Mouse (Mus musculus): ENCODE measurements around the gene Iqschfp. TPM values are rescaled to one million over a fixed set of nuclear protein-coding genes. Genes with fewer than 3 reads are reported as not detected.

Gene Iqschfp
- polyA plus RNA-seq, 1 experiment from 2014 or later, result not detected

DNA sequence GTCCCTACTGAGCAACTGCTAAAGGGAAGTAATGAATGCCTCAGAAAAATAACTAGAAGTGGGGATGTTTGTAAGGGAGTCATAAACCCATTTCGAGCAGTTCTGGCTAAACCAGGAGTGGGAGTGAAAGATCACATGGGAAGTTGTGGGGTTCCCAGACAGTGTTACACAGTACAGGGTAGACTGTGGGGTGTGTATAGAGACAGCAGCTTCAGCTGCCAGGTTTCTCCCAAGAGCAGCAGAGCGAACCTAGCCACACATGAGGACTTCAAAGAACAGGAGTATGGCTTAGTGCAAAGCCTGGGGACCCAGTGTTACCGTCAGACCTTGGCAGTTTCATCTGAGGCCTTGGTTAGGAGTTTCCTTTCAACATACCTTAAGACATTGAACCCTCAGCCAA is 740.7 kb downstream of the Iqschfp start:
- no peaks in the 10 kb centered on the region for H3K27me3 ChIP-seq
- H3K27ac ChIP-seq, result no peak overlapping the region
- 73% methylated on average over 3 of the region's 3 CpGs for WGBS
- H3K4me2 ChIP-seq, result no peak overlapping the region
- no peak overlapping the region for H3K4me3 ChIP-seq (replicated peaks)
- no peak overlapping the region for H3K9ac ChIP-seq
- H3K36me3 ChIP-seq, result no peaks in the 10 kb centered on the region
- ATAC-seq (replicated peaks; ENCODE audit: low FRiP score), result no peak
- no peaks in the 10 kb centered on the region for H3K9me3 ChIP-seq (replicated peaks)
- H3K4me1 ChIP-seq, result no peaks in the 10 kb centered on the region

DNA sequence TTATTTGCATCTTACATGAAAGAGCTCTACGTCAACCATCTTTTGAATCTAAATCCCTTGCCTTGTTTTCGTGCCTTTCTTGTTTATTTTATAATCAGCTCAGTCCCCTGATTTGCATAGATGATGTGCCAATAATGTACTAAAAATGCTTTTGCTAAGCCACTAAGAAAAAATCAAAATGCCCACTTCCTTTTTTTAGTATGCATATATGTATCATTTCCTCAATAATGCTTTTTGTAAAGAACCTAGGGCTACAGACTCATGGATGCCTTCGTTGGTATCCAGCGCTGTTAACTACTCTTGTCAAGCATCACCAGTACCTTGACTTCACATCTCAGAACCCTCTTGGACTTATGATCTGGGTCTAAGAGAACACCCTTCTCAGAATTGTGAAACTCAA is 741.5 kb downstream of the Iqschfp start:
- Histone ChIP-seq H3K9me3 (replicated peaks) (no peaks in the 10 kb centered on the region), H3K36me3 (no peaks in the 10 kb centered on the region), H3K9ac (no peak overlapping the region), H3K4me3 (replicated peaks) (no peak overlapping the region), H3K4me1 (no peaks in the 10 kb centered on the region), H3K27me3 (no peaks in the 10 kb centered on the region), H3K4me2 (no peak overlapping the region), H3K27ac (no peak overlapping the region)
- no peak for ATAC-seq (replicated peaks; ENCODE audit: low FRiP score)
- 92% methylated on average over 4 of the region's 4 CpGs for WGBS

DNA sequence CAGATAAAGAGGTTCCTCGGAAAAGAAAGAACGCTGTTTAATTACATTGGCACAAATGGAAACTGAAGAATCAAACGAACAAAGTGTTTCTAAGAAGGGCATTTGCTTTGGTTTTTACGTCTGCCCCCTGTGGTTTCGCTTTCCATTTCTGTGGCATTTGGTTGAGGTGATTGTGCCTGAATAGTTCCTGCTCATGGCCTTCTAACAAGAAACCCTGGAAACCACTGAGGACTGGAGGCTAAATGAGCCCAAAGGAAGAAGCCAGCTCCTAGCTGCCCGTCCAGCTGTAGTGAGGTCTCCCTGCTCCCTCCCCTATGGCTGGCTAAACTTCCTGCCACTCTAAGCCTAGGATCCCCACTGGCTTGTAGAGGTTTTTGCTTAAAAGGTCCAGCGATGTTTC is 745.9 kb downstream of the Iqschfp start:
- no peak for ATAC-seq (replicated peaks; ENCODE audit: low FRiP score)
- H3K4me2 ChIP-seq, result no peak overlapping the region
- H3K27me3 ChIP-seq, result no peaks in the 10 kb centered on the region
- H3K9ac ChIP-seq, result no peak overlapping the region
- H3K9me3 ChIP-seq (replicated peaks), result no peaks in the 10 kb centered on the region
- H3K36me3 ChIP-seq, result no peaks in the 10 kb centered on the region
- H3K27ac ChIP-seq, result no peak overlapping the region
- H3K4me3 ChIP-seq (replicated peaks), result no peak overlapping the region
- no peaks in the 10 kb centered on the region for H3K4me1 ChIP-seq
- 46% methylated on average over 7 of the region's 7 CpGs for WGBS

DNA sequence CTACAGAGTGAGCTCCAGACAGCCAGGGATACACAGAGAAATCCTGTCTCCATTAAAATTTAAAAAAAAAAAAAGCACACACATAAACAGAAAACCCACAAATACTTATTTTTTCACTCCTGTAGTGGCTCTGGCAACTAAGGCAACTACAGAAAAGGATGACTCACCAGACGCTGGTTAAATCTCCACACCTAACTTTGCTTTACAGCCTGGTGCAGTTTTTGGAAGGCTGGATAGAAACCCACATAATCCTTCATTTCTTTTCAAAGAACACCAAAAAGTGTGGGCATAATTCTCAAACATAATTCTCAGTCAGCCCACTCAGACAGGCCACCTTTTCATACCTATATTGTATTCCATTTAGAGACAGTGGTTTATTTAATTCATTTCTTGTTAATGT is 746.7 kb downstream of the Iqschfp start:
- Histone ChIP-seq H3K27me3 (no peaks in the 10 kb centered on the region), H3K4me1 (no peaks in the 10 kb centered on the region), H3K4me2 (no peak overlapping the region), H3K4me3 (replicated peaks) (no peak overlapping the region), H3K9ac (no peak overlapping the region), H3K27ac (no peak overlapping the region), H3K9me3 (replicated peaks) (no peaks in the 10 kb centered on the region), H3K36me3 (no peaks in the 10 kb centered on the region)
- WGBS, result 85% methylated on average over 1 of the region's 1 CpGs
- no peak for ATAC-seq (replicated peaks; ENCODE audit: low FRiP score)

DNA sequence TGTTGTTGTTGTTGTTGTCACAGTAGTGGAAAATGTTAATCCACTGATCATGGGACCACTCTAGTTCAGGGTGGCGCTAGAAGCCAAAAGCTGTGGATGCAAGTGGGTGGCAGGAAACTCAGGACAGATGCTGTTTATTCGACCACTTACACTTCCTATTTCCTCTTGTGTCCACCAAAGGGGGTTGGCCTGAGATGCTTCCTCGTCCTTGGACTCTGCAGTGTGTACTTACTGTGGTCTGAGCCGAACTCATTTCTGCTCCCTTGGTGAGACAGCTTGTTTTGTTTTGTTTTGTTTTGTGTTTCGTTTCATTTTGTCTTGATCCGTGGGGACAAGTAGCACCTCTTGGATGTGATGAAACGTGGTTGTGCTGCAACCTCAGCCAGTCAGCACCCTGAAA is 750.9 kb downstream of the Iqschfp start:
- Histone ChIP-seq H3K36me3 (no peaks in the 10 kb centered on the region), H3K4me1 (peaks cover 8% of the 10 kb centered on the region; the same call in 1 of the 2 replicates), H3K4me2 (no peak overlapping the region), H3K27me3 (no peaks in the 10 kb centered on the region), H3K4me3 (replicated peaks) (no peak overlapping the region), H3K9ac (no peak overlapping the region), H3K9me3 (replicated peaks) (no peaks in the 10 kb centered on the region), H3K27ac (no peak overlapping the region)
- WGBS, result 83% methylated on average over 7 of the region's 7 CpGs
- ATAC-seq (replicated peaks; ENCODE audit: low FRiP score), result no peak

DNA sequence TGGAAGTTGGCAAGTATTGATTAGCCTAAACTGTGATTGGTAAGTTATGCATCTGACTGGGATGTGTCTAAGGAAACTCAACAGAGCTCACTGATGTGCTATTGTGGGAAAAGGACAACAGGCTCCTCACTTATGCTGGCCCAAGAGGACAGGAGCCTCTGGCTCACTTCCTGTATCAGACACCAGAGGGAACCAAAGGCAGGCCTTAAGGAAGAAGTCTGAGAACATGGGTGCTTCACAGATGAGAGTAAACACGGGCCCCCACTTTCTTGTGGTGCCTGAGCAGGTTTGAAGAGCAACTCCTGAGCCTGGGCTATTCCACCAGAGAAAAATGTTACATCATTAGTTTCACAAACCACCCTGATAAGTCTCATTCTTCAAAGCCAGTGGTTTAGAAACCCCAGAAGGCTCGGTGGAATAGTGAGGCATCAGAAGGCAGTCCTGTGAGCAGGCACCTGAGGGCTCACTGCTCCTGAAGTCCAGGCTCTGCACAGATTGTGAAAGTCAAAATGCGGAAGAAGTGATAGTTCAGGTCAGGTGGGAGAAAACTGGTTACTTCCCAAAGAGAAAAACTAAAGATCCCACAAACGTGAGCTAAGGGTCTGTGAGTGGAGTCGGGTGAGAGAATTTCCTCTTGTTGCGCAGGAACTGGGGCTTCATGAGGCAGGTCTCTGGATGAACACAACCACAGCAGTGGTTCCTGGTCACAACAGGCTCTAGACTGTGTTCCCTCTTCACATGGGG is 754.5 kb downstream of the Iqschfp start:
- H3K4me3 ChIP-seq (replicated peaks), result no peak overlapping the region
- H3K4me1 ChIP-seq, result peaks cover 8% of the 10 kb centered on the region; the same call in 1 of the 2 replicates
- no peaks in the 10 kb centered on the region for H3K27me3 ChIP-seq
- no peak overlapping the region for H3K27ac ChIP-seq
- H3K4me2 ChIP-seq, result no peak overlapping the region
- H3K9me3 ChIP-seq (replicated peaks), result no peaks in the 10 kb centered on the region
- no peaks in the 10 kb centered on the region for H3K36me3 ChIP-seq
- no peak overlapping the region for H3K9ac ChIP-seq
- WGBS, result 89% methylated on average over 6 of the region's 6 CpGs
- ATAC-seq (replicated peaks; ENCODE audit: low FRiP score), result no peak

DNA sequence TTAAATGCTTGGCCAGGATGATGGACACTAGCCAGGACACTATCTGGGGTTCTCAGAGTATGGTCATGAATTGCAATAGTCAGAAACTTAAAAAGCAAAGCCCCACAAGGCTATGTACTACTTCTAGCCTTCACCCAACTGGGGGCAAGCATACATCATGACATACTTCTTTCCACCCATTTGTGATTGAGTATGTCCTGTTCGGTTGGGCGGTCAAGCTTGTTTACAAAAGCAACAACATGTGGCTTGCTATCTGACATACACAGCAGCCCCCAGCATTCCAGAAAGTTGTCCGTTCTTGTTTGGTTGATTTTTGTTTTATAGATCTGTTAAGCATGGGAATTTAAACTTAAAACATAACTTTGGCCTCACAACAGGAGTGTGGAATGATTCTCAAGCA is 755.2 kb downstream of the Iqschfp start:
- WGBS, result 44% methylated on average over 3 of the region's 3 CpGs
- Histone ChIP-seq H3K27me3 (no peaks in the 10 kb centered on the region), H3K9ac (no peak overlapping the region), H3K4me3 (replicated peaks) (no peak overlapping the region), H3K27ac (peak overlapping the region; percentile 62), H3K9me3 (replicated peaks) (no peaks in the 10 kb centered on the region), H3K4me2 (no peak overlapping the region), H3K36me3 (no peaks in the 10 kb centered on the region), H3K4me1 (peaks cover 8% of the 10 kb centered on the region; the same call in 1 of the 2 replicates)
- peak; percentile 69 for ATAC-seq (replicated peaks; ENCODE audit: low FRiP score)

- H3K4me2 ChIP-seq, result no peak overlapping the region
- WGBS, result 76% methylated on average over 3 of the region's 3 CpGs
- no peaks in the 10 kb centered on the region for H3K9me3 ChIP-seq (replicated peaks)
- ATAC-seq (replicated peaks; ENCODE audit: low FRiP score), result no peak
- H3K9ac ChIP-seq, result no peak overlapping the region
- no peaks in the 10 kb centered on the region for H3K36me3 ChIP-seq
- no peaks in the 10 kb centered on the region for H3K27me3 ChIP-seq
- H3K27ac ChIP-seq, result no peak overlapping the region
- H3K4me3 ChIP-seq (replicated peaks), result no peak overlapping the region
- peaks cover 8% of the 10 kb centered on the region; the same call in 1 of the 2 replicates for H3K4me1 ChIP-seq
Observed at GRCm38 (mm10) chr3:68650251-68650650, 758.2 kb downstream of the Iqschfp start.

GRCm38 (mm10) chr3:68656607-68657352 is 764.7 kb downstream of the Iqschfp start:
- Histone ChIP-seq H3K4me2 (no peak overlapping the region), H3K36me3 (no peaks in the 10 kb centered on the region), H3K27ac (0 out of 2 replicates have a peak overlapping the region, but pooled peaks have one; percentile 4), H3K4me1 (peaks cover 9% of the 10 kb centered on the region), H3K27me3 (no peaks in the 10 kb centered on the region), H3K4me3 (replicated peaks) (no peak overlapping the region), H3K9ac (no peak overlapping the region), H3K9me3 (replicated peaks) (no peaks in the 10 kb centered on the region)
- no peak for ATAC-seq (replicated peaks; ENCODE audit: low FRiP score)
- 53% methylated on average over 4 of the region's 4 CpGs for WGBS

GRCm38 (mm10) chr3:68657589-68658245 is 765.7 kb downstream of the Iqschfp start:
- Histone ChIP-seq H3K9ac (no peak overlapping the region), H3K4me3 (replicated peaks) (no peak overlapping the region), H3K27ac (0 out of 2 replicates have a peak overlapping the region, but pooled peaks have one; percentile 4), H3K4me1 (peaks cover 9% of the 10 kb centered on the region), H3K27me3 (no peaks in the 10 kb centered on the region), H3K36me3 (no peaks in the 10 kb centered on the region), H3K4me2 (no peak overlapping the region), H3K9me3 (replicated peaks) (no peaks in the 10 kb centered on the region)
- WGBS, result 19% methylated on average over 9 of the region's 9 CpGs
- ATAC-seq (replicated peaks; ENCODE audit: low FRiP score), result no peak

- H3K4me1 ChIP-seq, result peaks cover 9% of the 10 kb centered on the region
- H3K27ac ChIP-seq, result no peak overlapping the region
- no peak overlapping the region for H3K4me2 ChIP-seq
- no peaks in the 10 kb centered on the region for H3K27me3 ChIP-seq
- H3K36me3 ChIP-seq, result no peaks in the 10 kb centered on the region
- H3K4me3 ChIP-seq (replicated peaks), result no peak overlapping the region
- H3K9me3 ChIP-seq (replicated peaks), result no peaks in the 10 kb centered on the region
- no peak overlapping the region for H3K9ac ChIP-seq
- no peak for ATAC-seq (replicated peaks; ENCODE audit: low FRiP score)
- WGBS, result 96% methylated on average over 6 of the region's 6 CpGs
Observed at GRCm38 (mm10) chr3:68659996-68660395, 768.0 kb downstream of the Iqschfp start.

DNA sequence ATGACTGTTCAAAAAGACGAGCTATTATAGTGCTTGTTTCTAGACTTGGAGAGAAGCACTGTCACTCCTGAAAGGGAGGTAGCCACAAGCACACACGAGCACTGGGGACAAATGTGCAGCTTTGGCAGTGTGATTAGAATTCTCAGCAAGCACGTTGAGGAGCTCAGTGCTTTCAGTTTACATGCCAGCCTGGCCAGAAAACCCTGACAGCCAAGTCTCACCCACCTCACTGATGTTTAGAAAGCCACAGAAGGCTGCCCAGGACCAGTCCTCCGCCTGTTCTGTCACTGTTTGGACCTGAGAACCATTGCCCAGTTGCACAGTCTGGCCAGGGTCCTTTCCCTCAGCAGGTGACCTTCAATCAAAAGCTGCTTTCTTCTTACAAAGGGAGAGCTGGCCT is 768.5 kb downstream of the Iqschfp start:
- Histone ChIP-seq H3K27me3 (no peaks in the 10 kb centered on the region), H3K4me1 (peaks cover 9% of the 10 kb centered on the region), H3K9me3 (replicated peaks) (no peaks in the 10 kb centered on the region), H3K27ac (no peak overlapping the region), H3K9ac (no peak overlapping the region), H3K36me3 (no peaks in the 10 kb centered on the region), H3K4me3 (replicated peaks) (no peak overlapping the region), H3K4me2 (no peak overlapping the region)
- WGBS, result 80% methylated on average over 4 of the region's 4 CpGs
- ATAC-seq (replicated peaks; ENCODE audit: low FRiP score), result no peak

Measured in kidney, embryonic 15.5 days (tissue).